11 mouse cellular contexts compared by ENCODE assay signal in genomic region chr7:73185071-73185531, GRCm38 (mm10).
DNase-seq lines count a peak whose midpoint lies in the region; ATAC-seq and TF ChIP-seq lines count a peak whose summit lies in the region.
"Had no signal": no experiment of that assay in that cellular context is flagged by ENCODE, and none has a peak within 500 bp of the region (broad histone marks: within the 10 kb centered on the region; RNA-seq: fewer than 3 reads in every experiment).

No protein-coding gene starts in this region.

- intact Hi-C loops in gastrocnemius, postnatal 36 days (cut with DNase I): no loop called here

- no peak overlapping the region for H3K4me3 ChIP-seq in hindbrain, embryonic 15.5 days
- no peak overlapping the region for H3K4me3 ChIP-seq in midbrain, embryonic 14.5 days (replicated peaks; ENCODE audit: low read depth, low read length)
- H3K4me3 ChIP-seq: limb, embryonic 15.5 days; myocyte had no signal

- H3K4me2 ChIP-seq in hindbrain, embryonic 15.5 days: no peak overlapping the region
- H3K4me2 ChIP-seq in midbrain, embryonic 14.5 days (ENCODE audit: low read length): 0 out of 2 replicates have a peak overlapping the region, but pooled peaks have one; percentile 20
- H3K4me2 ChIP-seq: limb, embryonic 15.5 days had no signal

- no peaks in the 10 kb centered on the region for H3K36me3 ChIP-seq in hindbrain, embryonic 15.5 days
- H3K36me3 ChIP-seq in midbrain, embryonic 14.5 days (ENCODE audit: control insufficient read depth, insufficient read depth, low read length): no peaks in the 10 kb centered on the region
- H3K36me3 ChIP-seq: G1E; limb, embryonic 15.5 days had no signal

- peak overlapping the region; percentile 79 for H3K27ac ChIP-seq in hindbrain, embryonic 15.5 days (replicated peaks)
- H3K27ac ChIP-seq in midbrain, embryonic 14.5 days (replicated peaks; ENCODE audit: low read depth, low read length): peak overlapping the region; percentile 82
- H3K27ac ChIP-seq: limb, embryonic 15.5 days had no signal

- peaks cover 18% of the 10 kb centered on the region for H3K4me1 ChIP-seq in hindbrain, embryonic 15.5 days (replicated peaks)
- H3K4me1 ChIP-seq in midbrain, embryonic 14.5 days (ENCODE audit: control insufficient read depth, insufficient read depth, low read length): peaks cover 31% of the 10 kb centered on the region
- H3K4me1 ChIP-seq: limb, embryonic 15.5 days had no signal

- H3K9me3 ChIP-seq in hindbrain, embryonic 15.5 days: no peaks in the 10 kb centered on the region
- no peaks in the 10 kb centered on the region for H3K9me3 ChIP-seq in midbrain, embryonic 14.5 days (ENCODE audit: control insufficient read depth, low read length)
- H3K9me3 ChIP-seq: limb, embryonic 15.5 days had no signal

- 14% methylated on average over 10 of the region's 10 CpGs for WGBS in hindbrain, embryonic 15.5 days
- WGBS in midbrain, embryonic 14.5 days: 5% methylated on average over 10 of the region's 10 CpGs

- peak; percentile 92 for ATAC-seq in hindbrain, embryonic 15.5 days (ENCODE audit: low FRiP score, low read depth)
- peak; percentile 89 for ATAC-seq in midbrain, embryonic 14.5 days (ENCODE audit: low FRiP score, low TSS enrichment)

- no peaks in the 10 kb centered on the region for H3K27me3 ChIP-seq in hindbrain, embryonic 15.5 days
- no peaks in the 10 kb centered on the region for H3K27me3 ChIP-seq in midbrain, embryonic 14.5 days (ENCODE audit: control insufficient read depth, insufficient read depth, low read length)
- H3K27me3 ChIP-seq: limb, embryonic 15.5 days had no signal

- H3K9ac ChIP-seq in hindbrain, embryonic 15.5 days: no peak overlapping the region
- H3K9ac ChIP-seq in midbrain, embryonic 14.5 days (replicated peaks; ENCODE audit: low read length): no peak overlapping the region; the same call in 1 of the 2 replicates
- H3K9ac ChIP-seq: limb, embryonic 15.5 days had no signal

- TF ChIP-seq POLR2A in brain, embryonic 14.5 days (IDR thresholded peaks at IDR 0.05; ENCODE audit: borderline replicate concordance, extremely low read depth, insufficient read depth, insufficient read length, poor library complexity, severe bottlenecking): no peak

- DNase-seq in brain, embryonic 14.5 days (ENCODE audit: low read depth): peak; percentile 96
- DNase-seq in embryo, embryonic 11 days: peak; percentile 72
- peak; percentile 84 for DNase-seq in midbrain, embryonic 14.5 days
- DNase-seq in gastrocnemius, postnatal 36 days: no peak
- no peak for DNase-seq in thymus, postnatal 0 days (ENCODE audit: low spot score)
- DNase-seq in spleen, postnatal 36 days (ENCODE audit: low spot score in 2 of 2): no peak
- DNase-seq: kidney, adult 2 months had no signal

- no peak for TF ChIP-seq CTCF in brain, embryonic 14.5 days (IDR thresholded peaks at IDR 0.05; ENCODE audit: borderline replicate concordance, extremely low read depth, insufficient read depth, insufficient read length)

Comparison
In these comparisons a context has a peak if more than half of its experiments do, and no peak if none do; other contexts are left out.
1. DNase-seq: peak in brain, embryonic 14.5 days (single experiment), embryo, embryonic 11 days (single experiment) and midbrain, embryonic 14.5 days (single experiment); none in gastrocnemius, postnatal 36 days (0 of 2), thymus, postnatal 0 days (single experiment) and spleen, postnatal 36 days (0 of 2).